Mouse (Mus musculus) ovary, postnatal 36 days (tissue): ENCODE results near the gene C1qtnf3.
"Not testable (repeated sequence)": the region's sequence is repeated elsewhere in the genome, so short reads cannot be mapped to it uniquely, and the experiment has no call there.

ENCODE experiments used
- DNase-seq: peaks from one replicate; pipeline ENCODE4 v3.0.0; 2022; ENCODE audit warnings: low spot score, mixed read lengths

The C1qtnf3 gene

DNA sequence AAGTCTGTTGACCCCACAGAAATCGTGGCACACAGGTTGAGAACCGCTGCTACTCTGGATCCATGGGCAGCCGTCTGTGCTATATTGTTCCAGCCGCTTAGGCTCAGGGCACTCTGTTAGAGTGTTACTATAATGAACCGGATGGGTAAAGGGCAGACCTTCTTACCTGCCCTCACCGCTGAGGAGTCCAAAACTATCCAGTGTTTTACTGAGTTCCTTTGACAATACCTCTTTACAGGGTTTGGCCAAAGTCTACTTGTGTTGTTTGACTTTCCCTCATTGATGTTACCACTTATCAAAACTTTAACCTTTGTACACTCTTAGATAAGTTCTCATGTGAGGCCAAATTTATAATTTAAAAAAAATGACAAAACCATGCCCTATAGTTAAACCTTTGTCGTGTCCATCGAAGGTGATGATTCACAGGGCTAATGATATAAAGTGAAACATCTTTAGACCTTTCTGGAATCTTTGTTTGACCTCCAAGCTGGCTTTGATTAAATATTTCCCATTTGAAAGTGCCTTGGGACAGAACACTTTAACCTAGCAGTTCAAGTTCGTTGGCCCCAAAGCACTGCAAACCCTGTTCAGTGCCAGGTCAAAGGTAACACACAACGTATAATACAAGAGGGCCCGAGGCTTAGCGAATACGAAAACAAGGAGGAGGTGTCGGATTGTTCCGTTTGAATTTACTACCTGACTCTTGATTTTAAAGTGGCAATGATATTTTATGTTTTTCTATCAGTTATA, 7.3 kb downstream of the C1qtnf3 start:
- DNase-seq: no peak

DNA sequence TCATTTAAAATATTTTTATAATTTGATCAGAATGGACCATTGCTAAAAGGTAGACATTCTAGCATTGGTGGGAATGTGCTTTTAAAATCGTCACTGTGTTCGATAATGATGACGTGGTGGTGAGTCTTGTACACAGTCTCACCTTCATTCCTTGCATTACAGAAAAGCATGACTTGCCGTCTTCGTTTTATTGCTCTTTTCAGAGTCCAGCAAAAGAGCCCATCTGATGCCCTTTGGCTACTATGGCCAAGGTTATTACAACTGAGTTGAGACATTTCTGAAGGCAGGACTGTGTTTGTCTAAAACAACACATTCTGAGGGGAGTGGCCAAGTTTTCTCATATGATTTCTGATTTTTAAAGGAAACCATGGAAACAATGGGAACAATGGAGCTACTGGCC, 8.1 kb downstream of the C1qtnf3 start:
- DNase-seq: no peak

DNA sequence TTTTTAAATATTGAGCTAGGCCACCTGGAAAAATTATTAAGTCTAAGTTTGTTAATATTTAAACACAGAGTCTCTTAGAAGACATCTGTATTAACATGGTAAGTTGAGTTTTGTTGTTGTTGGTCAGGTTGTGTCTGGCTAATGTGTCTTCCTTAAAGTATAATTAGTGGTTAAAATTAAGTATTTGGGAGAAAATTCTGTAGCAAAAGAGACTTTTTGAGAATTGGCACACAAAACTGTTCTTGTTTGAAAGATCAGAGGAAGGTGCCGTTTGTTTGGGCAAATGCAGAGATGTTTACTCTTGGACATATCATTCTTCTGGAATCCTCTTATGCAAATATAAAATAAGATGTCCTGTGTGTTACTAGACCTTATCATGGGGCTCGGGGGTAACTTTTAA, 10.5 kb downstream of the C1qtnf3 start:
- DNase-seq: no peak

DNA sequence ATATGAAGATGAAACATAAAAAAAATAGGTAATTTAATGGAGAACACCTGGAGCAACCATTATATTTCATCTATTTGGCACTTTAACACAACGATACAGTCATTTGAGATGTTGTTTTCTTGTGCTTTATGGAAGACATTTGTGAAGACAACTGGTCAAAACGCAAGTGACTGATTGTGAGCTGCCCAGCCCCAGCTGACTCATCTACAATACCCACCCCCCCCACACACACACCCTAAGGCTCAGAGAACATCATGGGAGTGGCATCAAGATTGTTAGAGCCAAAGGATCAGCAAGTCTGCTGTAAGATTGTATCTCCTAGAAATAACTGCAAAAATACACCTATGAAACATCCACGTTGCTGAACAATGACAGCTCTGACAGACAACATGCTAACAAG, 17.3 kb downstream of the C1qtnf3 start:
- no peak for DNase-seq

DNA sequence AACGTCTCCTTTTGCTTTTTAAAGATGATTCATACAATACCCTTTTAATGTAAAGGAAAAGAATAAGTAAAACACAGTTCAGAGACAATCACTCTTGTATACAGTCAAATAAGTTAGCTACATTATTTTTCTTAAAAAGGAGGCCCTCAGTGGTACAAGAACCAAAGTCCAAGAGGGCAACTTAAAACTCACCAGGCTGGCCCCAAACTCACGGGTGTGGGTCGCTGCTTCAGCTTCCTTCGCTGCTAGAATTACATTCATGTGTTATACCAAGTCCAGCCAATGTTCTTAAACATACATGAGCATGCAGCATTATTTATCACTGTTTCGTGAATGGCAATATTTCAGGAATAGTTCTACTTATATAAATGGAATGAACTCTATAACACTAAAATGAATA, 18.6 kb downstream of the C1qtnf3 start:
- DNase-seq: no peak

DNA sequence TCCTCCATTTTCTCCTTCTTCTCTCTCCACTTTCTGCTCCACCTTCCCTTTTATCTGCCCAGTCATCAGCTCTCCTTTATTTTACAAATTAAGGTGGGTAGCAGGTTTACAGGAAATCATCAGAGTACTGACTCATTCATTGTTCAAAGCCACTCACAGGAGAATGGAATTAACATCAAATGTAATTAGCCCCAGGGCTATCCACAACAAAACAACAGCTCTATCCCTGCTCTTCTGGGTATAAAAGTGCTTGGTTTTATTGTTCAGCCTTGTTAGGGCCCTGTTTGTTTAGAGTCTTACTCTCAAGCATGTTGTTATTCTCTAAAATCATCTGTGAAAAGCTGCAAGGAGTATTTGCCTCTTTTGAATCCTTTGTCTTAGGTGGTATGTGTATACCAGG, 25.0 kb downstream of the C1qtnf3 start:
- DNase-seq: no peak

DNA sequence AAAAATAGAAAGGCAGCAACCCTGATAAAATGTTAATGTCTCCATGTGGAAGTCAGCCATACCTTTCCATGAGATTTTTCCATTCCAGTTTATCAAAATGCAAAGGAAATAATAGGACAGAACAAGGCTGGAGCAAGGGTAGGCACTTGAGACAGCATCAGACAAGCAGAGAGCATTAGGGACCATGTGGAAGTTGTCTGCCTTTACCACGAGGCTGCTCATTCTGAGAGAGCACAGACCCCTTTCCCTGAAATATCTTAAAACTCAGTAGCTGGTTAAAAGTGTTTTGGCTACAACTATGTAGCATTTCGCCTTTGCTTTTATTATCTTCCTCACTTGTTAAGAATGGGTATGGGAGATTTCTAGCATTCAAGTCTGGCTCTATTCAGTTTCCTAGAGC, 28.6 kb downstream of the C1qtnf3 start:
- no peak for DNase-seq

DNA sequence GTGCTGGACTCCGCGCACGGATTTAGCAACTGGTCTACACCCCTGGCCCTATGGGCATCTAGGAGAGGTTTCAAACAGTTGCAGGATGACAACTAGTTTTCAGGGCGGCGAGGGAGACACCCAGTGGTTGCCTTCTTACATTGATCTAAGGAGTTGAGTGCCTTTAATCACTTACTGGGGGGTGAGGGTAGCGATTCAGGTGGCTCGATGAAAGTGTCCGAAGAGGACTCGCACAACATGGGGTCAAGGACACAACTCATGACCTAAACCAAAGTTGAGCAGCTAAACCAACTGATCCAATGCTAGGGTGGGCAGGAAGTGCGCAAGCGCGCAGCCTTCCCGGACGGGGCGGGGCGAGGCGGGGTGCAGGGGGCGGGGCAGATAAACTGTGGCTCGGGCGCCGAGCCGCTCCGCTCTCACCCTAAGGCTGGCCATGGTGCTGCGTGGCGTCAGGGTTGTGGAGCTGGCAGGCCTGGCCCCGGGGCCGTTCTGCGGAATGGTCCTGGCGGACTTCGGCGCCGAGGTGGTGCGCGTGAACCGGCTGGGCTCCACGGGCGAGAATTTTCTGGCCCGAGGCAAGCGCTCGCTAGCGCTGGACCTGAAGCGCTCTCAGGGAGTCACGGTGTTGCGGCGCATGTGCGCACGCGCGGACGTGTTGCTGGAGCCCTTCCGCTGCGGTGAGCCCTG, 29.4 kb downstream of the C1qtnf3 start, which contains the start of gene Amacr:
Amacr (plus strand) TSS at position 380 of the 687 bp plus-strand sequence.
- peak; percentile 88 for DNase-seq

DNA sequence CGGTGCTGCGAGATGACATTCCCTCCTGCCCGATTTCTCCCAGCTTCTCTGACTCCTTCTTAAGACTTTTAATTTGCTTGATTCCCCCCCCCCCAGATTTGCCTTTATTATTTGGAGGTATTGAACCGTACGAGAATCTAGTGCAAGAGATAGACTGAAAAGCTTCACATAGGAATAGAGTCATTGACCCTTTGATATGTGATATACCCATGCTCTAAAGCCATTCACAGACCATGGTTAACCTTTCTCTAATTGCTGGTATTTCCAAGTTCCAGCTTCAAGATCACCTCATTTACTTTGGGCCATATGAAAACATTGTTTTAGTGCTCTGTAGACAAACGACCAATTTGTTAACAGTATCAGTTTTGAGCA, 29.9 kb downstream of the C1qtnf3 start:
- no peak for DNase-seq

DNA sequence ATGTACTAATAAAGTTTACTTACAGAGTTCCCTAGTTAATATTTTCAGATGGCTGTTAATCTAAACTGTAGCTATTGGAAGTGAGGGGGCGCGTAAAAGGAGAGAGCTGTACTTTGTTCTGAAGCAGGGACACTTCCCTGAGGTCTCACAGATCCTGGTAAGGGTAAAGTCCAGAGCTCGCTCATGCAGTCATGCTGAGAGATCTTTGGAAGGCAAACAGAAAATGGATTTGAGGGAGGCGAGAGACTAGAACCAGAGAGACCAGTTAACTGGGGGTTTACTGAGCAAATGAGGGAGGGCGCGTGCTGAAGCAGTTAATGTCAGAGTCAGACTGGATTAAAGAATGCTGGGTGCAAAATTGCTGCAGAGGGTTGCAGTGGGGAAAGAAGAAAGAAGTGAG, 33.6 kb downstream of the C1qtnf3 start:
- DNase-seq: no peak

DNA sequence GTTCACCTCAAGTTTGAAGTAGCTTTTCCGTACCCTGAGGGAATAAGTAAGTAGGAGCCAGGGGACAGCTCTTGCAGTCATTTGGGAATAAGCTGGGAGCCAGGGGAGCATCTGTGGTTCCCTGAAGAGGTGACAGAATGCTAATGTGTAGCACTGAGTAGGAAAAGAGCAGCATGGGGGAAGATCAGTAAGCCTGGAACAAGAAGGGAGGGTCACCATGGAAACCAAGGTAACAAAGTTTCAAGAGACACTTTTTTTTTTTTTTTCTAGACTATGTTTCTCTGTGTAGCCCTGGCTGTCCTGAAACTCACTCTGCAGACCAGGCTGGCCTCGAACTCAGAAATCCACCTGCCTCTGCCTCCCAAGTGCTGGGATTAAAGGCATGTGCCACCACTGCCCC, 34.3 kb downstream of the C1qtnf3 start:
- not testable (repeated sequence) for DNase-seq

DNA sequence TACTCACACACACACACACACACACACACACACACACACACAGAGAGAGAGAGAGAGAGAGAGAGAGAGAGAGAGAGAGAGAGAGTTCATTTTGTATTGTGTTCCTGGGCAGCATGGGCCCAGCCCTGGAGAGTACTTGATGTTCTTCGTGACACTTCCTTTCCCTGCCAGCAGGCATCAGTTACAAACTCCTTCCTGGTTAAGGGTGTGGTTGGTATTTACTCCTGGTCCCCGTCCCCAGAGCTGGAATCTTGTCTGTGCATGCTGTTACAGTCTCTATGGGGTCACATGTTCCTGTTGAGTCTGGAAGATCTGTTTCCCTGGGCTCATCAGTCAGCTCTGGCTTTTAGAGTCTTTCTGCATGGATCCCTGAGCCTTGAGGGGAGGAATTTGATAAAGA, 38.3 kb downstream of the C1qtnf3 start:
- no peak for DNase-seq

DNA sequence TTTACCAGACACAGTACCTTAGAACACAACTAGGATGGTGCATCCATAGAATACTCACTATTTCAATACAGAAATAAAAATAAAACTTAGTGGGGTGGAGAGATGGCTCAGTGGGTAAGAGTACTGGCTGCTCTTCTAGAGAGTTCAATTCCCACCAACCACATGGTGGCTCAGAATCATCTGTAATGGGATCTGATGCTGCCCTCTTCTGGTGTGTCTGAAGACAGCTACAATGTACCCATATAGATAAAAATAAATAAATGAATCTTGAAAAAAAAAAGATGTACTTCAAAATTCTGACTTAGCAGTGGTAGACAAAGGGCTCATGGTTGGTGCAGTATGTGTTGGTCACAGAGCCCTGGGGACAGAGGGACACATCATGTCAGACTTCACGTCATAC, 39.4 kb downstream of the C1qtnf3 start:
- DNase-seq: no peak

DNA sequence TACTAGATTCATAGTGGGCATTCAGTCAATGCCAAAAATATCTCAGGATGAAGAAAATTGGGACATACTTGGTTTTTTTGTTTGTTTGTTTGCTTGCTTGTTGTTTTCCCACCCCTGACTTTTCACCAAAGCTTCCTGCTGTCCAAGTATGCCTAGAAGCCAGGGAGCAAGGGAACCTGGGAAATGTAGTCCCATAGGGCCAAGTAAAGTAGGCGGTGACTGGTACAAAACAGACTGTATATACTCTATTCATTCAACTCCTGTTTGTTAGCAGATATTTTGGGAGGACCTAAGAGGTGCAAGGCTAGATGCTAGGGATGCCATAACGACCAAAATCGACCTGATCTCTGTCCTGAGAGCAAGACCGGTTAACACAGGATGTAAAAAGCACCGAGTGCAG, 47.7 kb downstream of the C1qtnf3 start:
- DNase-seq: no peak

DNA sequence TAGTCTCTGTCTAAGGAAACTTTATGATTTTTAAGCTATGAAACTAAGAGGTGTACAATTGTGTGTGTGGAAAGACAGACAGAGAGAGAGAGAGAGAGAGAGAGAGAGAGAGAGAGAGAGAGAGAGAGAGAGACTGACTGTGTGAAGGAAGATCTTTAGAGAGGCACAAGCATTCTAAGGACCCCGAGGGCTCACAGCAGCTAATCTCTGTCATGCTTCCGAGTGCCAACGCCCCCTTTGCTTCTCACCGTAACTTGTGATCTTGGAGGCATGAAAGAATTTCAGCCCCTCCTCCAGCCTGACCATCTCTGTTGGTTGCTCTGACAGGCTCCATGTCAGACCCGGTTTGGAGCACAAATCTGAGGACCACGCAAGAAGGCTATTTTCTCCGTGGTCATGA, 48.3 kb downstream of the C1qtnf3 start, which contains the start of gene Slc45a2:
Slc45a2 (plus strand) TSS at position 301 of the 400 bp plus-strand sequence.
- no peak for DNase-seq

DNA sequence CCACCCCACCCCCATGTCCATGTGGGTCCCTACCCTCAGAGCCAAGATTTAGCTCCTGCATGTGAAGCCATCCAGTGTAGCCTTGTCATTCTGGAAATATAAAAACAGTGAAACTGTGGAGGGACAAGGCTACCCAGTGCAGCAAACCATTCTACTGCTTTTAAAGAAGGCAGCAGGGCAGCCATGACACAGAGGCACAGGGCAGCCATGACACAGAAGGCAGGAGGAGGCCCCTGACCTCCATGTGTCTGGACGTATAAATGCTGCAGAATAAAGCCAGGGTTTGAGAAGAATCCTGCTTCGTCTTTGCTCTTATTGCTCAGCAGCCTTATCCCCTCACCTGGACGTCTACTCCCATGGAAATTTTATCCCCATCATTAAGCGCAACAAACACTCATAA, 51.7 kb downstream of the C1qtnf3 start:
- DNase-seq: no peak

DNA sequence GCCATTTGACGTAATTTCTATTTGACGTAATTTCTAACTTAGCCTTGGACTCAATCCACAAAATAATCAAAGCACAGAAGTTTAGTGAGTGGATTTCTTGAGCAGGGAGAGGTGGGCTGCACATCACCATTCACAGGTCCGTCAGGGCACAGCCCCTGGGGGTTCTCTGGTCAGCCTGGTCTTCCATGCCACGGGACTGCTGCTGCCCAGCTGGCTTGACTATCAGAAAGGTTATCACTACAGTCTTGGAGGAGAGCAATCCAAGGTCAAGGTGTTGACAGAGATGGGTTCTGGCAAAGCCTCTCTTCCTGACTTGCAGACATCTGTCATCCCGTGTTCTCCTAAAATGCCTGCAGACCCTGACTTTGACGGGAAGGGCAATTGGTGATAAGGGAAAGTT, 52.5 kb downstream of the C1qtnf3 start:
- DNase-seq: no peak

DNA sequence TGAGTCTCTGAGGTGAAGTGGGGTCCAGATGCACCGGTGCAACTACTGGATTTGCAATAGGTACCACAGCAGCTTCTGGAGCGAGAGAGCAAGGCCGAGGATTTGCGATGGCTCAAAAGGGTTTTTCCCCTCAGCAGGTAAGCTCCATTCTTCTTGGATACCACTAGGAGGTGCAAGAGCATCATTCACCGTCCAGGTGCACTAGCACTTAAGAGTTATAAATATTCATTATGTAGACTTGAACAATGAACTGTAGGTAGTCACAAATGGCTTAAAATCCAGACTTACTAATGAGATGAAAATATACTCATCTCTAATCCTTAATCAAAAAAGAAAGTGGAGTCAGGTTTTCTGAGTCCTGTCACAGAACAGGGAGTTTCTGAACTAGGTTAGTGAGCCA, 56.6 kb downstream of the C1qtnf3 start:
- no peak for DNase-seq

DNA sequence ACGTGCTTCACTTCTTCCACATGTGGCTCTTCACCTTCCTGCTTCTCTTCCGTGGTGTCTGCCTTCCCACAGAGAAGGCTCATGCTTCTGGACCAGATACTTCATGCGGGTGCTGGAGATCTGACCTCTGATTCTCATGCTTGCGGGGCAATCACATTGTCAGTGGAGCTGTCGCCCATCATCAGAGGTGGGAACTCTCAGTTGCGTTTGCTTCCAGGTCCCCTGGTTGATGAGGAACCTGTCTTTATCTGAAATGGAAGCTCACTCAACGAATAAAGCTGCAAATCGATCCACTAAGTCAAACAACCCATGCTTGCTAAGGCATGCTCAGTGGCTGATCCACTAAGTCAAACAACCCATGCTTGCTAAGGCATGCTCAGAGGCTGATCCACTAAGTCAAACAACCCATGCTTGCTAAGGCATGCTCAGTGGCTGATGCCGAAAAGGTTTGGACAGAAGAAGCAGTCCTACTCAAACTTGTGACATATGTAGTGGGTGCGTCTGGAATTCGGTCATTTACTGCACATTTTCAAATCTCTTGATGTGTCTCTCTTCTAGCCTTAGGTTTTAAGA, 58.9 kb downstream of the C1qtnf3 start:
- no peak for DNase-seq

DNA sequence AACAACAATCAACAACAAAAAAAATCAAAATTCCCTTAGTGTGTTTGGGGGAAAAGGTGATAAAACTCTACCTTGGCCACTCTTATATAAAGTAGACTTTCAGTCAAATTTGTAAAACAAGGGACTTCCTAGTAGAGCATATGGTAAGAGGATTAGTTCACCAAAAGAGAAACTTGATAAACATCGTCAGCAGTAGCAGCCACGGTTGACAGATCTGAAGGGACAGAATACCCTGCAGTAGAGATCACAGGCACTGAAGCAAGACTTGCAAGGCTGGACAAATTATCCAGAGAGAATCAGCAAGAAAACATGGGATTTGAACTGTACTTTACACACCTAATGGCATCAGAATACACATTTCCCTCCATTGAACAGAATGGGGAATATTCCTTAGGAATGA, 62.8 kb downstream of the C1qtnf3 start:
- no peak for DNase-seq

DNA sequence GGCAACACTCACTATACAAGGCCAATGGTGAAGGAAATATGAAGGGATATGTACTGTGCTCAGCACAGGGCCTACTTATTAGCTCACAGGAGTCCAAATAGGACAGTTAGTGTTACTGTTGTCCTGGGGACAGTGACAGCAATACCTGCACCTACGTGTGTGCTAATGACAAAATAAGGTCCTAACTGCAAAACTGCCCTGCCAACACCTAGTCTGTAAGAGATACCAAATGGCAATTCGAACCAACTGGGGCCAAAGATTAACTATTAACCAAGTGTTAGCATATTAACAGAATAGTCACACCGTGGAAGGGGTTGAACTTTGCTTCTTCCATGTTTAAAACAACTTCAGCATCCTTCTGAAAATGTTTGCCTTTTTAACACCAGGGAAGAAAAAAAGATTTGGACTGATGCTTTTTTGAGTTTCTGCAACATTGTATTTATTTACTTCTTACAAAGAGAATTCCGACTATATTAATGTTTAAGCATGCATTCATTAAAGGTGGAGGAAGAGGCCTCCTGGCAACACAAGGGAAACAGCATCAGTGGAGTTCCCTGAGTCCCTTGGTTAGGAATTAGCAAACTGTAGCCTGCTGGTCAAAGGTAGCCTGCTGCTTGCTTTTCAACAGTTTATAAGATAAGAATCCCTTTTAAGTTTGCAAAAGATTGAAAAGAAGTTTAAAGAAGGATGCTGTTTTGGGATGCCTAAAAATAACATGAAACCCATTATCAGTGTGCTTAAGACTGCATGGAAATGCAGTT, 74.8 kb downstream of the C1qtnf3 start:
- no peak for DNase-seq
